8 mouse cellular contexts compared by ENCODE assay signal in the genomic region with DNA sequence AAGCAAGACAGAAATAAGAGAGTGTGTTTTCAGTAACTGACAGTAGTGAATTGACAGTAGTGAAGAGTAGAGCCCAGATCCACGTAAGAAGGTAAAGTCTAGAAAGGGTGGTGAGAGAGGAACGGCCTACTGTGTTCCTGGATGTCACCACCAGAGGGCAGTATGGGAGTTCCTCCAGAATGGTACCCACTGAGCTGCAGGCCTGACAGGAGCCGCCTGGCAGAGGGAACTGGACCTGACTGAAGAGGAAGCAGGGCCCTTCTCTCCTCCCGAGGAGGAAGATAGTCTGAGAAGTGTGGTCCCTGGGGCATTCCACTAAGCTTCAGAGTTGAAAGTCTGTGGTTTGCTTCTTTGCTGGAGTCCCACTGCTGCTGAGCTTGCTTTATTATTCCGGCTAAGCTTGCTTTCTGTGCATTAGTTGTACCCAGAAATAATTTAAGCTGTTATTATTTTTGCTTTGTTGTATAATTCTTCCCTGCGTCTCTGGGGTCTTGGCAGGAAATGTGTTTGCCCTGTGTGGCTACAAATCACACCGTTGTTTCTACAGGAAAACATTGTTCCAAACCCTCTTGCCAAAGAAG. TPM values are rescaled to one million over a fixed set of nuclear protein-coding genes. Genes with fewer than 3 reads are reported as not detected.
DNase-seq lines count a peak whose midpoint lies in the region; ATAC-seq and TF ChIP-seq lines count a peak whose summit lies in the region.

No protein-coding gene starts in this region.

- no peak overlapping the region for H3K9ac ChIP-seq in CH12.LX (ENCODE audit: insufficient read depth, low read depth)
- H3K9ac ChIP-seq in forebrain, embryonic 12.5 days: no peak overlapping the region
- H3K9ac ChIP-seq in heart, postnatal 0 days (replicated peaks; ENCODE audit: low read depth, low read length): no peak overlapping the region
- H3K9ac ChIP-seq in liver, embryonic 15.5 days: no peak overlapping the region
- H3K9ac ChIP-seq in neural tube, embryonic 14.5 days (replicated peaks; ENCODE audit: low read depth, low read length): no peak overlapping the region

- TF ChIP-seq POLR2A in CH12.LX (IDR thresholded peaks at IDR 0.05; ENCODE audit: low read depth, low read length): 0 out of 2 replicates have a peak, but pooled peaks have one; percentile 21

- peak; percentile 76 for ATAC-seq in forebrain, embryonic 12.5 days (ENCODE audit: low FRiP score)
- ATAC-seq in heart, postnatal 0 days (ENCODE audit: insufficient read depth, low read depth): peak; percentile 87
- peak; percentile 49; the same call in 1 of the 2 replicates for ATAC-seq in liver, embryonic 15.5 days (ENCODE audit: insufficient read depth)
- peak; percentile 80; the same call in 1 of the 2 replicates for ATAC-seq in neural tube, embryonic 14.5 days (ENCODE audit: low read depth)

- in situ Hi-C loops in CH12.LX (cut with MboI; ENCODE audit: low pct_ligation_motif_present, low pct_unique_long_range_greater_than_20kb, low sequenced_read_pairs): no loop called here

- H3K27ac ChIP-seq in CH12.LX (ENCODE audit: insufficient read depth, low read depth): no peak overlapping the region
- H3K27ac ChIP-seq in forebrain, embryonic 12.5 days: no peak overlapping the region
- H3K27ac ChIP-seq in heart, postnatal 0 days (ENCODE audit: low read depth): no peak overlapping the region
- no peak overlapping the region for H3K27ac ChIP-seq in liver, embryonic 15.5 days (replicated peaks)
- H3K27ac ChIP-seq in neural tube, embryonic 14.5 days (ENCODE audit: low read depth, low read length): 0 out of 2 replicates have a peak overlapping the region, but pooled peaks have one; percentile 34

- TF ChIP-seq EP300 in CH12.LX (IDR thresholded peaks at IDR 0.05; ENCODE audit: low read length): peak; percentile 50
- TF ChIP-seq EP300 in heart, postnatal 0 days (IDR thresholded peaks at IDR 0.05; ENCODE audit: low read depth): no peak

- dilution Hi-C loops in CH12.LX (cut with MboI; ENCODE audit: extremely low pct_ligation_motif_present, extremely low pct_unique_long_range_greater_than_20kb, low sequenced_read_pairs): no loop called here

- peaks cover 0 to 16% of the 10 kb centered on the region in 2 experiments; a peak in 2 of 4 replicates for H3K4me1 ChIP-seq in CH12.LX (ENCODE audit: control insufficient read depth in 1 of 2, insufficient read depth in 2 of 2)
- no peaks in the 10 kb centered on the region for H3K4me1 ChIP-seq in forebrain, embryonic 12.5 days
- no peaks in the 10 kb centered on the region for H3K4me1 ChIP-seq in heart, postnatal 0 days (ENCODE audit: control insufficient read depth, insufficient read depth)
- peaks cover 17% of the 10 kb centered on the region for H3K4me1 ChIP-seq in liver, embryonic 15.5 days (replicated peaks)
- no peaks in the 10 kb centered on the region for H3K4me1 ChIP-seq in neural tube, embryonic 14.5 days (ENCODE audit: control insufficient read depth, insufficient read depth, low read length)

- H3K79me2 ChIP-seq in CH12.LX (replicated peaks; ENCODE audit: control insufficient read depth, extremely low read depth, insufficient read depth, poor library complexity, severe bottlenecking): no peaks in the 10 kb centered on the region

- H3K36me3 ChIP-seq in CH12.LX (replicated peaks in 1 of 2; ENCODE audit: control insufficient read depth in 1 of 2, insufficient read depth in 1 of 2, low read length in 1 of 2): no peaks in the 10 kb centered on the region
- H3K36me3 ChIP-seq in forebrain, embryonic 12.5 days (replicated peaks): peaks cover 24% of the 10 kb centered on the region
- H3K36me3 ChIP-seq in heart, postnatal 0 days (replicated peaks; ENCODE audit: control insufficient read depth, insufficient read depth, low read length): no peaks in the 10 kb centered on the region
- no peaks in the 10 kb centered on the region for H3K36me3 ChIP-seq in liver, embryonic 15.5 days (replicated peaks)
- H3K36me3 ChIP-seq in neural tube, embryonic 14.5 days (ENCODE audit: control insufficient read depth, insufficient read depth, low read length): peaks cover 8% of the 10 kb centered on the region; the same call in 1 of the 2 replicates

- H3K4me2 ChIP-seq in CH12.LX (ENCODE audit: insufficient read depth, low read depth, poor library complexity, severe bottlenecking): 0 out of 2 replicates have a peak overlapping the region, but pooled peaks have one; percentile 4
- H3K4me2 ChIP-seq in forebrain, embryonic 12.5 days: no peak overlapping the region
- no peak overlapping the region for H3K4me2 ChIP-seq in heart, postnatal 0 days (ENCODE audit: low read depth, low read length)
- H3K4me2 ChIP-seq in liver, embryonic 15.5 days: no peak overlapping the region
- H3K4me2 ChIP-seq in neural tube, embryonic 14.5 days (ENCODE audit: low read depth, low read length): no peak overlapping the region

- DNase-seq in CH12.LX (ENCODE audit: extremely low read depth): peak; percentile 93
- DNase-seq in c-Kit-positive CD71-negative TER-119-negative erythroid progenitor cells, embryonic 14.5 days (ENCODE audit: low read depth): peak; percentile 85
- DNase-seq in heart, postnatal 0 days (ENCODE audit: low spot score): peak; percentile 78
- peak; percentile 91 for DNase-seq in kidney, postnatal 25 days
- DNase-seq in telencephalon, adult 2 months (ENCODE audit: low read depth, low spot score): peak; percentile 62

- no peak overlapping the region for H3K4me3 ChIP-seq in CH12.LX (replicated peaks in 1 of 3; ENCODE audit: low read depth in 2 of 3, low read length in 2 of 3, poor library complexity in 1 of 3)
- H3K4me3 ChIP-seq in forebrain, embryonic 12.5 days (replicated peaks): no peak overlapping the region
- no peak overlapping the region for H3K4me3 ChIP-seq in heart, postnatal 0 days (ENCODE audit: low read depth, low read length)
- H3K4me3 ChIP-seq in liver, embryonic 15.5 days (replicated peaks): no peak overlapping the region
- no peak overlapping the region for H3K4me3 ChIP-seq in neural tube, embryonic 14.5 days (ENCODE audit: low read depth, low read length)

- peak; percentile 95 for TF ChIP-seq RAD21 in CH12.LX (IDR thresholded peaks at IDR 0.05; ENCODE audit: low read depth, low read length)

- TF ChIP-seq CTCF in CH12.LX (conservative IDR thresholded peaks at IDR 0.05 in 1 of 2, IDR thresholded peaks at IDR 0.05 in 1 of 2; ENCODE audit: low read depth in 2 of 2, low read length in 2 of 2): peak; percentile 75 to 97
- peak; percentile 95 for TF ChIP-seq CTCF in heart, postnatal 0 days (IDR thresholded peaks at IDR 0.05; ENCODE audit: low read depth)

- WGBS in forebrain, embryonic 12.5 days: 35% methylated on average over 7 of the region's 7 CpGs
- 21% methylated on average over 7 of the region's 7 CpGs for WGBS in heart, postnatal 0 days
- 18% methylated on average over 7 of the region's 7 CpGs for WGBS in liver, embryonic 15.5 days (ENCODE audit: insufficient replicate concordance)
- WGBS in neural tube, embryonic 14.5 days: 31% methylated on average over 7 of the region's 7 CpGs

- no peaks in the 10 kb centered on the region for H3K9me3 ChIP-seq in CH12.LX (replicated peaks; ENCODE audit: low read length)
- no peaks in the 10 kb centered on the region for H3K9me3 ChIP-seq in forebrain, embryonic 12.5 days
- no peaks in the 10 kb centered on the region for H3K9me3 ChIP-seq in heart, postnatal 0 days (replicated peaks; ENCODE audit: control insufficient read depth, low read length)
- H3K9me3 ChIP-seq in liver, embryonic 15.5 days (replicated peaks): no peaks in the 10 kb centered on the region
- H3K9me3 ChIP-seq in neural tube, embryonic 14.5 days (ENCODE audit: control insufficient read depth, low read length): no peaks in the 10 kb centered on the region

- no peaks in the 10 kb centered on the region for H3K27me3 ChIP-seq in CH12.LX (replicated peaks)
- no peaks in the 10 kb centered on the region for H3K27me3 ChIP-seq in forebrain, embryonic 12.5 days
- H3K27me3 ChIP-seq in heart, postnatal 0 days (ENCODE audit: control insufficient read depth, insufficient read depth, low read length): no peaks in the 10 kb centered on the region
- no peaks in the 10 kb centered on the region for H3K27me3 ChIP-seq in liver, embryonic 15.5 days
- no peaks in the 10 kb centered on the region for H3K27me3 ChIP-seq in neural tube, embryonic 14.5 days (ENCODE audit: control insufficient read depth, insufficient read depth, low read length)

RNA-seq across cellular contexts. Expression of a gene that starts 10.3 kb away (rescaled TPM):
- total RNA-seq in CH12.LX (2012; rRNA removed): 48.4 and 52.1 TPM in 2 replicates
- total RNA-seq in CH12.LX (2014; rRNA removed): 54.1 and 63.9 TPM in 2 replicates
- 38.1 and 49.2 TPM in 2 replicates for polyA plus RNA-seq in CH12.LX (2012; ENCODE audit: insufficient read length, low read depth)
- polyA plus RNA-seq in forebrain, embryonic 12.5 days (2016; fragmentation: Nextera tagmentation; extraction: Ambion mirVana): 41.9 and 46.6 TPM in 2 replicates
- total RNA-seq in heart, postnatal 0 days (2014; rRNA removed; ENCODE audit: low replicate concordance): 30.9 and 186 TPM in 2 replicates
- polyA plus RNA-seq in heart, postnatal 0 days (2015; fragmentation: Nextera tagmentation; extraction: Ambion mirVana): 41.7 and 43.1 TPM in 2 replicates
- polyA plus RNA-seq in liver, embryonic 15.5 days (2015; fragmentation: Nextera tagmentation; extraction: Ambion mirVana): 25.5 and 26.7 TPM in 2 replicates
- polyA plus RNA-seq in neural tube, embryonic 14.5 days (2014; fragmentation: Nextera tagmentation; extraction: Ambion mirVana): 46.4 and 48.3 TPM in 2 replicates

RNA-seq across cellular contexts. Expression of a gene that starts 17.7 kb away (rescaled TPM):
- total RNA-seq in CH12.LX (2012; rRNA removed): 12.0 and 16.4 TPM in 2 replicates
- 6.4 and 8.6 TPM in 2 replicates for total RNA-seq in CH12.LX (2014; rRNA removed)
- polyA plus RNA-seq in CH12.LX (2012; ENCODE audit: insufficient read length, low read depth): 30.4 and 33.0 TPM in 2 replicates
- 42.8 and 48.5 TPM in 2 replicates for polyA plus RNA-seq in forebrain, embryonic 12.5 days (2016; fragmentation: Nextera tagmentation; extraction: Ambion mirVana)
- 19.9 and 22.8 TPM in 2 replicates for total RNA-seq in heart, postnatal 0 days (2014; rRNA removed; ENCODE audit: low replicate concordance)
- 14.2 and 17.3 TPM in 2 replicates for polyA plus RNA-seq in heart, postnatal 0 days (2015; fragmentation: Nextera tagmentation; extraction: Ambion mirVana)
- 13.1 and 15.5 TPM in 2 replicates for polyA plus RNA-seq in liver, embryonic 15.5 days (2015; fragmentation: Nextera tagmentation; extraction: Ambion mirVana)
- polyA plus RNA-seq in neural tube, embryonic 14.5 days (2014; fragmentation: Nextera tagmentation; extraction: Ambion mirVana): 15.2 and 21.8 TPM in 2 replicates

RNA-seq across cellular contexts. Expression of a gene that starts 27.7 kb away (rescaled TPM):
- total RNA-seq in CH12.LX (2012; rRNA removed) (6.7 and 8.3 TPM in 2 replicates), CH12.LX (2014; rRNA removed) (3.9 and 5.8 TPM in 2 replicates)
- polyA plus RNA-seq in CH12.LX (2012; ENCODE audit: insufficient read length, low read depth): 5.0 and 6.0 TPM in 2 replicates
- polyA plus RNA-seq in forebrain, embryonic 12.5 days (2016; fragmentation: Nextera tagmentation; extraction: Ambion mirVana): 26.8 and 32.2 TPM in 2 replicates
- 1.4 and 5.9 TPM in 2 replicates for total RNA-seq in heart, postnatal 0 days (2014; rRNA removed; ENCODE audit: low replicate concordance)
- 3.8 and 4.2 TPM in 2 replicates for polyA plus RNA-seq in heart, postnatal 0 days (2015; fragmentation: Nextera tagmentation; extraction: Ambion mirVana)
- polyA plus RNA-seq in liver, embryonic 15.5 days (2015; fragmentation: Nextera tagmentation; extraction: Ambion mirVana): 1.6 and 1.9 TPM in 2 replicates
- 30.2 and 40.2 TPM in 2 replicates for polyA plus RNA-seq in neural tube, embryonic 14.5 days (2014; fragmentation: Nextera tagmentation; extraction: Ambion mirVana)

RNA-seq across cellular contexts. Expression of a gene that starts 39.4 kb away (rescaled TPM):
- 89.6 and 91.3 TPM in 2 replicates for total RNA-seq in CH12.LX (2012; rRNA removed)
- 99.6 and 102 TPM in 2 replicates for total RNA-seq in CH12.LX (2014; rRNA removed)
- 101 and 113 TPM in 2 replicates for polyA plus RNA-seq in CH12.LX (2012; ENCODE audit: insufficient read length, low read depth)
- polyA plus RNA-seq in forebrain, embryonic 12.5 days (2016; fragmentation: Nextera tagmentation; extraction: Ambion mirVana): 125 and 132 TPM in 2 replicates
- 52.4 and 84.0 TPM in 2 replicates for total RNA-seq in heart, postnatal 0 days (2014; rRNA removed; ENCODE audit: low replicate concordance)
- 139 and 142 TPM in 2 replicates for polyA plus RNA-seq in heart, postnatal 0 days (2015; fragmentation: Nextera tagmentation; extraction: Ambion mirVana)
- 68.1 and 74.3 TPM in 2 replicates for polyA plus RNA-seq in liver, embryonic 15.5 days (2015; fragmentation: Nextera tagmentation; extraction: Ambion mirVana)
- 127 and 137 TPM in 2 replicates for polyA plus RNA-seq in neural tube, embryonic 14.5 days (2014; fragmentation: Nextera tagmentation; extraction: Ambion mirVana)
